Mouse (Mus musculus) stomach, embryonic 14.5 days (tissue): ENCODE results near the gene Tm7sf3. TPM values are rescaled to one million over a fixed set of nuclear protein-coding genes. Genes with fewer than 3 reads are reported as not detected.
"Not testable (repeated sequence)": the region's sequence is repeated elsewhere in the genome, so short reads cannot be mapped to it uniquely, and the experiment has no call there.

Source experiments
- ATAC-seq: fragments of 200-750 bp; cut with Nextera tagmentation; 2 replicates; pipeline ENCODE4 v1.8.0; 2017; ENCODE audit warnings: low read depth, moderate TSS enrichment; ENCODE audit not compliant: insufficient number of reproducible peaks, insufficient read depth, low FRiP score
- H3K27ac ChIP-seq: fragments of 300-500 bp; sonication (generic); 2 replicates; pipeline ENCODE4 v1.5.1; 2014; ENCODE audit warnings: mild to moderate bottlenecking, low read length, moderate library complexity, mixed read lengths
- H3K27me3 ChIP-seq: fragments of 300-500 bp; sonication (generic); 2 replicates; pipeline ENCODE4 v1.6.1; 2014; ENCODE audit warnings: low read length, control low read depth, mixed read lengths; ENCODE audit not compliant: control insufficient read depth, insufficient read depth
- H3K36me3 ChIP-seq: fragments of 300-500 bp; sonication (generic); 2 replicates; pipeline ENCODE4 v1.6.1; 2014; ENCODE audit warnings: mild to moderate bottlenecking, control low read depth, low read length, moderate library complexity, mixed read lengths; ENCODE audit not compliant: control insufficient read depth, insufficient read depth
- H3K4me1 ChIP-seq: fragments of 300-500 bp; sonication (generic); 2 replicates; pipeline ENCODE4 v1.6.1; 2014; ENCODE audit warnings: low read length, control low read depth, mixed read lengths; ENCODE audit not compliant: control insufficient read depth, insufficient read depth
- H3K4me2 ChIP-seq: fragments of 300-500 bp; sonication (generic); replicated peaks from 2 replicates; pipeline ENCODE4 v1.6.1; 2014; ENCODE audit warnings: low read depth, low read length, control low read depth
- H3K4me3 ChIP-seq: fragments of 300-500 bp; sonication (generic); 2 replicates; pipeline ENCODE4 v1.5.1; 2014; ENCODE audit warnings: low read depth, low read length, control low read depth
- H3K9ac ChIP-seq: fragments of 300-500 bp; sonication (generic); replicated peaks from 2 replicates; pipeline ENCODE4 v1.6.1; 2014; ENCODE audit warnings: low read depth, mild to moderate bottlenecking, control low read depth, low read length, moderate library complexity, mixed read lengths
- H3K9me3 ChIP-seq: fragments of 300-500 bp; sonication (generic); 2 replicates; pipeline ENCODE4 v1.6.1; 2016; ENCODE audit warnings: low read depth, low read length, control low read depth; ENCODE audit not compliant: control insufficient read depth
- WGBS: fragments of 180-500 bp; shearing (Covaris S2); extraction: QIAGEN DNeasy Blood & Tissue Kit; methylation state at CpG from one replicate; pipeline ENCODE4 v1.1.7; 2014; 5-methylcytosine and 5-hydroxymethylcytosine counted together
- polyA plus RNA-seq: library from polyadenylated mRNA; unstranded; fragments of >200 nt; fragmentation: Nextera tagmentation; extraction: Ambion mirVana; gene quantifications from 2 replicates; pipeline ENCODE4 v1.2.1, GENCODE M21; 2014

Tm7sf3 gene
- polyA plus RNA-seq, 1 experiment from 2014 or later = 31.7 TPM

DNA sequence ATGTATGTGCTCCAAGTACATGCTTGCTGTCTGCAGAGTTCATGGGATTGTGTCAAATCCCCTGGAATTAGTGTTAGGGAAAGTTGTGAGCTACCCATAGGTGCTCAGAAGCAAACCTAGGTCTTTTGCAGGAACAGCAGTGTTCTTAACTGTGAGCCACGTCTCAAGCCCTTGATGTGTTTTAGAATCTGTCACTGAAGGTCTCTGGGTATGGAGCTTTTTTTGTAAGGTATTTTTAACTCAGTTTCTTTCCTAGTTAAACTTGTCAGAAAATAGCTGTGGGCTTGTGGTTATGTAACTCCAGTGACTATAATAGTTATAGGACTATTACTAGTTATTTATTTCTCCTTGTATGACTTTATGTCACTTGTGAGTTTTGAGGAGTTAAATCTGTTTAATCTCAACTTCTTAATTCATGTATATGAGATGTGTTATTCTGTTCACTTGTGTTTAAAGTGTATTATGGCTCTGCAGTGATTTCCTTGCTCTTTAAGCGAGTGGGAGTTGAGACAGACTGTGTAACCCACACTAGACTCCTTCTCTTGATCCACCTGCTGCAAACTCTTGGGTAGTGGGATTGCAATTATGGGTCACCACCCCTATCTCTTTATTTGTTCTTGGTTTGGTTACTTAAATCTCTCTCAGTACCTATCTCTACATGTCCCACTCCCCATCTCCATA is 59.1 kb downstream of the Tm7sf3 start:
- H3K27me3 ChIP-seq = no peaks in the 10 kb centered on the region
- 0 out of 2 replicates have a peak, but pooled peaks cover 5% of the 10 kb centered on the region for H3K4me1 ChIP-seq
- no peaks in the 10 kb centered on the region for H3K9me3 ChIP-seq
- no peak overlapping the region for H3K9ac ChIP-seq
- peaks cover 13% of the 10 kb centered on the region for H3K36me3 ChIP-seq
- H3K4me2 ChIP-seq = no peak overlapping the region
- H3K4me3 ChIP-seq = no peak overlapping the region
- no peak overlapping the region for H3K27ac ChIP-seq
- no peak for ATAC-seq
- WGBS = 64% methylated on average over 2 of the region's 2 CpGs

DNA sequence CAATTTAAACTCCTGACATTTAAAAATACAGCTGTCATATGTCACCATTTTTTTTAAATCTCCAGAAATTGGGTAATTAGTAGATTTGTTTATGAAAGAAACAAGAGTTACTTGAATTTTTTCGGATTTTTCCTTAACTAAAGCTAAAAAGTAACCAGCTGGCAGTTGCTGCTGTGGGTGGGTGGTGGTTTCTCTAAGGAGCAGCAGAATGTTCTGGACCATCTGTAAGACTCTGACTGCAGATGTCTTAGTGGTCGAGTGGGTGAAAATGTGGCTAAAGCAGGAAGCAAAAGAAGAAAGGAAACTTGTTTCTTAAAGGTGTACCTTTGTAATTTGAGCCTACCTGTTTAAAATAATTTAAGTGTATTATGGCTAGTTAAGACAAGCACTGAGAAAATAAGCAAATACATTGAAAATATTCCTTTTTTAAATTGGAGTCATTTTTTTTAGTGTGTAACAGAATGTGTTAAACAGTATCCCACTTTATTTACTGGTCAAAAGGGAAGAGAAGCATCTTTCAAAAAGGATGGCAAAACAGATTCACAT is 62.2 kb downstream of the Tm7sf3 start:
- no peak overlapping the region for H3K9ac ChIP-seq
- H3K4me1 ChIP-seq = peaks cover 16% of the 10 kb centered on the region; the same call in 1 of the 2 replicates
- H3K27ac ChIP-seq = no peak overlapping the region
- H3K36me3 ChIP-seq = no peaks in the 10 kb centered on the region
- H3K9me3 ChIP-seq = no peaks in the 10 kb centered on the region
- H3K4me2 ChIP-seq = no peak overlapping the region
- H3K27me3 ChIP-seq = no peaks in the 10 kb centered on the region
- no peak overlapping the region for H3K4me3 ChIP-seq
- no peak for ATAC-seq
- 19% methylated on average over 2 of the region's 2 CpGs for WGBS

DNA sequence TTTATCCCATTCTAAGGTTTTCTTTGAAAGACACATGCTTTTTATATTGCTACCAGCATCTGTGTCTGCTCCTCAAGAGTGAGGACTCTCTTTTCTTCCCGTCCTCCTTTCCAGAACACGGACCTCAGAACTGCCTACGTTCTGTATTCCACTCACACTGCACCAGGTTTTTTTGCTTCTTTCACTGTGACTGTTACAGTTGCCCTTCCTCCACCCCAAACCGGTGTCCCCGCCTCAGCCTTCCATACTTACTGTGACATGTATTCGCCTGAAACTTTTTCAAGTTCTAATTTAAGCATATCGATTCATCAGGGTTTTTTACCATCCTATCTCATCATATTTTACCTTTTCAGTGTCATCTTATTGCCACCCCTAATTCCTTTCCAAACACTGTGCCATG is 64.0 kb downstream of the Tm7sf3 start:
- Histone ChIP-seq H3K4me3 (peak overlapping the region; percentile 82), H3K4me2 (peak overlapping the region; percentile 60), H3K4me1 (peaks cover 20% of the 10 kb centered on the region; the same call in 1 of the 2 replicates), H3K9me3 (no peaks in the 10 kb centered on the region), H3K36me3 (peaks cover 4% of the 10 kb centered on the region; the same call in 1 of the 2 replicates), H3K9ac (peak overlapping the region; percentile 87), H3K27me3 (no peaks in the 10 kb centered on the region), H3K27ac (peak overlapping the region; percentile 96)
- WGBS = 8% methylated on average over 7 of the region's 7 CpGs
- ATAC-seq = no peak

DNA sequence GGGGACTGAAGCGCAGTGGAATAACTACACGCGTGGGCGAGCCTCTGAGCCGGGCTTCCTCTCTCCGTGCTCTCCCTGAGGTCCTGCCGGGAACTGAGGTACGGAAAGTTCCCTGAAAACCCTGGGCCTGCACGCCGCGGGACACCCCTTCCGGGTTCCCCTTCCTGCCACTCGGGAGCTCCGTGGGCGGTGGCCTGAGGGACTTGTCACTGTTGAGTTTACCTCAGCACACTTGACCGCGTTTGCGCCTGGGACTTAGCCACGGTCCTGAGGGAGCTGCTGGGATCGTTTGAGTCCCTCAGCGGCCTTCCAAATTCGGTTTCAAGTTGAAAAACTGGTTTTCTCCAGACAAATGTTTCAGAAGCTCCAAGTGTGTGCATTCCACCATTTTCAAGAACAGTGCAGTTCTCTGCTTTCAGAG is 64.5 kb downstream of the Tm7sf3 start:
- Histone ChIP-seq H3K4me3 (peak overlapping the region; percentile 82), H3K4me1 (peaks cover 20% of the 10 kb centered on the region; the same call in 1 of the 2 replicates), H3K9ac (peak overlapping the region; percentile 87), H3K9me3 (no peaks in the 10 kb centered on the region), H3K27ac (peak overlapping the region; percentile 96), H3K4me2 (peak overlapping the region; percentile 60), H3K27me3 (no peaks in the 10 kb centered on the region), H3K36me3 (peaks cover 4% of the 10 kb centered on the region; the same call in 1 of the 2 replicates)
- ATAC-seq = peak; percentile 48
- WGBS = 0% methylated on average over 22 of the region's 22 CpGs

DNA sequence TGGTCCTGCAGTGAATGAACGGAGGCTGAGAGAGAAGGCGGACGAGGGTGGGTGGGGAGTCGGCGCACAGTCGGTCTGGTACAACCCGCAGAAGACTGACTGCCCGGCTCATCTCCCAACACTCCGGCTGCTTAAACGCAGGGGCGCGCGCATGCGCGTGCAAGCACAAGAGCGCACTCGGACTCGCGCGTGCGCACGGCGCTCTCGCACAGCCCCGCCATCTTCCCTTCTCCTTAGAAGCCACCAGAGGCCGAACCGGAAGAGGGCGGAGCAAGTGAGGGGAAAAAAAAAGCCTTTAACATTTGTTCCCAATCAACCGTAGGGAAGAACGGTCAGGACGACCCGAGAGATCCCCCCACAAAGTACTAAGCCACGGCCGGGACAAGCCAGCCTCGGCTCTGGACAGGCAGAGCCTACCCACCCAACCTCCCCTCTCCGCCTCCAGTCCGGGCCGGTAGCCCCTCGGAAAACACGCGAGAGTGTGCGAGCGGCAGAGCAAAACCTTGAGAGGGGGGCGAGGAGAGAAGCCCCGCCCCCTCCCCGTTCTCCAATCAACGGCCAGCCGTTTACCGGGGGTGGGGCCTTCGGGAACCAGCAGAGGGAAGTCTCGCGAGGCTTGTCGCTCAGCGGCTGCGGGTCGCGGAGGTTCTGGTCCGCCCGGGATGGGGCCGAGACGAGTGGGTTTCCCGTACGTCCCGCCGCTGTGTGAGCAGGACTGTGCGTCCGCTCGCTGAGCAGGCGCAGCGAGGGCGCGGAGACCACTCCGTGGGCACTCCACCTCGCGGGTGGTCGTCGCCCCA is 65.1 kb downstream of the Tm7sf3 start, which contains the start of gene Ints13:
TSS of gene Ints13 (minus strand) at position 526 of the 800 bp plus-strand sequence.
- H3K4me1 ChIP-seq = peaks cover 20% of the 10 kb centered on the region; the same call in 1 of the 2 replicates
- under 1% methylated on average over 75 of the region's 77 CpGs for WGBS
- no peaks in the 10 kb centered on the region for H3K27me3 ChIP-seq
- H3K9me3 ChIP-seq = no peaks in the 10 kb centered on the region
- H3K27ac ChIP-seq = peak within 1 kb of the TSS; percentile 96
- H3K9ac ChIP-seq = peak within 1 kb of the TSS; percentile 87
- H3K4me3 ChIP-seq = peak within 1 kb of the TSS; percentile 82
- ATAC-seq = peak; percentile 94
- peak within 1 kb of the TSS; percentile 72 for H3K4me2 ChIP-seq
- H3K36me3 ChIP-seq = peaks cover 4% of the 10 kb centered on the region; the same call in 1 of the 2 replicates

DNA sequence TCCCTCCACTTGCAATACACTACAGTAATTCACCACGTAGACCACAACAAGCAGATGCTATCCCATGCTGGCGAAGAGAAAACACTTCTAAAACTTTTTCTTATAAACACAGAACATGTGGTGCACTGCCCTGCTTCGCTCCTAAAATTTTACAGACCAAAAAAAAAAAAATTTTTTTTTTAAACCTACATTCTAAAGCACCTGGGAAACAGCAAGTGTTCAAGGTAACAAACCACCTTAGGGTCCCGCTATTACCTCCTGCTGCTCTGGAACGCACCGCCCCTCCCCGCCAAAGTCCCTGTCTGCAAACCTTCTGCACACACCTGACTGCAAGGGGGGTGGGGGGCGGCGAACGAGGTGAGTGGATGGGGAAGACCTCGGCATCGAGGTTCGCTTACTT is 65.7 kb downstream of the Tm7sf3 start, which contains the start of gene Fgfr1op2:
TSS of gene Fgfr1op2 (plus strand) at position 301 of the 400 bp plus-strand sequence.
- Histone ChIP-seq H3K4me3 (peak within 1 kb of the TSS; percentile 82), H3K36me3 (peaks cover 4% of the 10 kb centered on the region; the same call in 1 of the 2 replicates), H3K4me2 (peak within 1 kb of the TSS; percentile 72), H3K27me3 (no peaks in the 10 kb centered on the region), H3K9me3 (no peaks in the 10 kb centered on the region), H3K4me1 (peaks cover 20% of the 10 kb centered on the region; the same call in 1 of the 2 replicates), H3K27ac (peak within 1 kb of the TSS; percentile 96), H3K9ac (peak within 1 kb of the TSS; percentile 87)
- under 1% methylated on average over 13 of the region's 13 CpGs for whole genome bisulfite sequencing
- ATAC-seq = no peak

DNA sequence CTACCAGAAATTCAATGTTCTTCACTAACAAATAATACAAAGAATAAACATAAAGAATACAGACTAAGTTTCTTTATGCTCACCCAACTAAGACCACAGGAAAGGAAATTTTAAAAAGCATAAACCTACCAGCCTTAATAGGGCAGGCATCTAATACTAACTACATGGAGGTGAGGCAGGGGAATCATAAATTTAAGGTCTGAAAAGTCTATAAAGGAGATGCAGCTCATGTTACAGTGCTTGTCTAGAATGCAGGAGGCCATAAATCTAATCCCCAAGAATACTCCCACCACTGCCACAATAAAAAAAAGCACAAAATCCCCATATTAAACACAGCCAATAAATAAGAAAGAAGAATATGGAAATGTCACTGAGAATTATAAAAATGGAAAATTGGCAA is 70.6 kb downstream of the Tm7sf3 start:
- ATAC-seq = no peak
- Histone ChIP-seq H3K9me3 (no peaks in the 10 kb centered on the region), H3K9ac (no peak overlapping the region), H3K4me3 (no peak overlapping the region), H3K27ac (no peak overlapping the region), H3K36me3 (peaks cover 9% of the 10 kb centered on the region), H3K27me3 (no peaks in the 10 kb centered on the region), H3K4me2 (no peak overlapping the region), H3K4me1 (peaks cover 15% of the 10 kb centered on the region; the same call in 1 of the 2 replicates)

DNA sequence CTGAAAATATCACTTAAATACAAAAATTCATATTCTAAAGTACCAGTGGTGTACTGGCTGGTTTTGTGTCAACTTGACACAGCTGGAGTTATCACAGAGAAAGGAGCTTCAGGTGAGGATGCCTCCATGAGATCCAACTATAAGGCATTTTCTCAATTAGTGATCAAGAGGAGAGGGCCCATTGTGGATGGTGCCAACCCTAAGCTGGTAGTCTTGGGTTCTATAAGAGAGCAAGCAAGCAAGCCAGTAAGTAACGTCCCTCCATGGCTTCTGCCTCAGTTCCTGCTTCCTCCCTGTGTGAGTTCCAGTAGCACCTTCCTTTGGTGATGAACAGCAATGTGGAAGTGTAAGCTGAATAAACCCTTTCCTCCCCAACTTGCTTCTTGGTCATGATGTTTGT is 80.2 kb downstream of the Tm7sf3 start:
- not testable (repeated sequence) for H3K27me3 ChIP-seq, H3K9ac ChIP-seq, H3K4me3 ChIP-seq, H3K4me1 ChIP-seq, H3K9me3 ChIP-seq, H3K27ac ChIP-seq, H3K4me2 ChIP-seq, ATAC-seq
- WGBS = 78% methylated on average over 1 of the region's 1 CpGs
- H3K36me3 ChIP-seq = peaks cover 27% of the 10 kb centered on the region
